Mouse (Mus musculus) C2C12 (cell line): Measurements from ENCODE around the gene Ebf4. TPM values are rescaled to one million over a fixed set of nuclear protein-coding genes. Genes with fewer than 3 reads are reported as not detected.

Source experiments
- H3K27me3 ChIP-seq: one replicate; pipeline ENCODE4 v1.6.1; 2011; ENCODE audit not compliant: control insufficient read depth, insufficient read depth, insufficient read length
- H3K36me3 ChIP-seq: one replicate; pipeline ENCODE4 v1.6.1; 2011; ENCODE audit not compliant: control insufficient read depth, insufficient read depth
- H3K4me3 ChIP-seq: one replicate; pipeline ENCODE4 v1.5.1; 2011; ENCODE audit warnings: mild to moderate bottlenecking, control low read depth; ENCODE audit not compliant: poor library complexity, insufficient read depth, severe bottlenecking
- H3K79me2 ChIP-seq: one replicate; pipeline ENCODE4 v1.6.1; 2011; ENCODE audit not compliant: control insufficient read depth, insufficient read depth
- H3K79me3 ChIP-seq: one replicate; pipeline ENCODE4 v1.6.1; 2011; ENCODE audit warnings: low read depth, control low read depth
- H3ac ChIP-seq: one replicate; pipeline ENCODE3; 2011; ENCODE audit warnings: low read depth; ENCODE audit not compliant: control insufficient read depth, insufficient read length
- CEBPB ChIP-seq: IDR thresholded peaks from one replicate; pipeline ENCODE4 v1.6.1; 2011; ENCODE audit warnings: low read depth, mild to moderate bottlenecking, control low read depth, moderate library complexity
- CTCF ChIP-seq: IDR thresholded peaks from one replicate; pipeline ENCODE4 v1.5.1; 2011; ENCODE audit not compliant: control insufficient read depth, insufficient read depth, insufficient read length
- FOSL1 ChIP-seq: IDR thresholded peaks from one replicate; pipeline ENCODE4 v1.8.0; 2011; ENCODE audit warnings: mild to moderate bottlenecking, low read length; ENCODE audit not compliant: poor library complexity, insufficient read depth, severe bottlenecking
- MAX ChIP-seq: IDR thresholded peaks from one replicate; pipeline ENCODE4 v1.6.1; 2011; ENCODE audit warnings: mild to moderate bottlenecking, control low read depth
- MYOD1 ChIP-seq: IDR thresholded peaks from one replicate; pipeline ENCODE4 v1.6.1; 2011; ENCODE audit warnings: low read depth; ENCODE audit not compliant: control insufficient read depth, insufficient read length
- MYOG ChIP-seq: IDR thresholded peaks from one replicate; pipeline ENCODE4 v1.6.1; 2011; ENCODE audit not compliant: control insufficient read depth, insufficient read length; ENCODE audit errors: extremely low read depth
- USF1 ChIP-seq: IDR thresholded peaks from one replicate; pipeline ENCODE4 v1.6.1; 2011; ENCODE audit warnings: low read depth, mild to moderate bottlenecking, control low read depth, moderate library complexity
- long read RNA-seq, 2 experiments: library from polyadenylated mRNA; unstranded; transcript quantifications; one replicate each; pipeline ENCODE4 v2.0.0; 2019 to 2020
- polyA plus RNA-seq: library from polyadenylated mRNA; unstranded; fragments of >200 nt; fragmentation: generic; extraction: Trizol; gene quantifications from one replicate; pipeline ENCODE4 v1.2.1, GENCODE M21; 2012; ENCODE audit warnings: missing spikeins

The Ebf4 gene
- 0.07 TPM for polyA plus RNA-seq
- long read RNA-seq, experiment 1: 0 reads
- long read RNA-seq, experiment 2: 0 reads

DNA sequence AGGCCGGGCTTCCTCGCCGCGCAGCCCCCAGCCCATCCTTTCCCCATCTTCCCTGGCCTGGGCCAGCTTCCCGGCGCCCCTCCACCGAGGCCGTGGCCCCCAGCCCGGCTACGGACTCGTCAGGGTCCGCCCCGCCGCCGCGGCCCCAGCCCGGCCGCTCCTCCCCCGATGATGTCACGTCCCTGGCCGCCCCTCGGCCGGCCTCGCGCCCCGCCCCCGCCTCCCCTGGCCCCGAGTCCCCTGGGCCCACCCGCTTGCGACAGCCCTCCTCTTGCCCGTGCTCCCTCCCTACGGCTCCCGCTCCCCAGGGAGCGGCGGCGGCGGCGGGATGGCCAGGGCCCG is at the start of gene Ebf4:
TSS of gene Ebf4 (plus strand) at position 234 of the 342 bp plus-strand sequence.
- Histone ChIP-seq H3K79me3 (no peaks in the 10 kb centered on the region), H3K27me3 (peaks cover 18% of the 10 kb centered on the region), H3K79me2 (no peaks in the 10 kb centered on the region), H3K36me3 (no peaks in the 10 kb centered on the region), H3ac (peak within 1 kb of the TSS; percentile 56), H3K4me3 (peak within 1 kb of the TSS; percentile 11)
- TF ChIP-seq MAX (no peak), USF1 (no peak), MYOD1 (no peak), CEBPB (no peak), MYOG (no peak), FOSL1 (no peak), CTCF (no peak)

DNA sequence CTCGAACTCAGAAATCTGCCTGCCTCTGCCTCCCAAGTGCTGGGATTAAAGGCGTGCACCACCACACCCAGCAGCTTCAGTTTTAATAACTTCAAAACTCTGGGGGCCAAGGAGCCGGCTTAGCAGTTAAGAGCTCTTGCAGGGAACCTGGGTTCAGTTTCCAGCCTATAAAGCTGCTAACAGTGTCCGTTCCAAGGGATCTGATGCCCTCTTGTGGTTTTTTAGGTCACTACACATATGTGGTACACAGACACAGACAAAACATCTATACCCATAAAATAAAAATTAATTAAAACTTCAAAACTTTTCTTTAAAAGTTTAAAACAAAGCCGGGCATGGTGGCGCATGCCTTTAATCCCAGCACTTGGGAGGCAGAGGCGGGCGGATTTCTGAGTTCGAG is 48.1 kb upstream of the Ebf4 start:
- H3K4me3 ChIP-seq: no peak overlapping the region
- H3K79me2 ChIP-seq: no peaks in the 10 kb centered on the region
- no peak for TF ChIP-seq USF1
- TF ChIP-seq CEBPB: no peak
- no peak for TF ChIP-seq MYOG
- TF ChIP-seq MYOD1: no peak
- TF ChIP-seq CTCF: no peak
- no peak for TF ChIP-seq FOSL1
- no peak for TF ChIP-seq MAX
- no peaks in the 10 kb centered on the region for H3K36me3 ChIP-seq
- H3ac ChIP-seq: no peak overlapping the region
- no peaks in the 10 kb centered on the region for H3K79me3 ChIP-seq
- peaks cover 18% of the 10 kb centered on the region for H3K27me3 ChIP-seq

DNA sequence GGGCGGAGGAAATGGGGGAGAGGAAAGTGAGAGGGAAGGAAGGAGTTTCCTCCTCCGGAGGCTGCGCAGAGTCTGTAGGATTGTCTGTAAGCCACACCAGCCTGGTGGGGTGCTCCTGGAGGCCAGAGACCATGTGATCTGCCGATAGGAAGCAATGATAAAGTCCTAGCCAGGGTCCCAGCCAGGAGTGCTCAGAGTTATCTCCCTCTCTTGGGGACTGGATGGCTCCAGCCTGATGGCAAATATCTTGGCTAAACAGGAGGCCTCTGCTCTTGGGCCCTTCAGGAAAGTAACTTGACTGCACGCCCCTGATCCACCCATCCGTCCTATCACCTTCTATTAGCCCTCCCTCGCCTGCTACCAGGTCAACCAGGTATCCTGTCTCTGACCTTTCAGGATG is 46.7 kb upstream of the Ebf4 start:
- no peak for TF ChIP-seq CEBPB
- TF ChIP-seq MYOD1: no peak
- no peak for TF ChIP-seq MAX
- no peak for TF ChIP-seq CTCF
- TF ChIP-seq FOSL1: no peak
- TF ChIP-seq USF1: no peak
- TF ChIP-seq MYOG: no peak
- Histone ChIP-seq H3K27me3 (peaks cover 18% of the 10 kb centered on the region), H3K79me3 (no peaks in the 10 kb centered on the region), H3K4me3 (no peak overlapping the region), H3K79me2 (no peaks in the 10 kb centered on the region), H3ac (no peak overlapping the region), H3K36me3 (no peaks in the 10 kb centered on the region)

DNA sequence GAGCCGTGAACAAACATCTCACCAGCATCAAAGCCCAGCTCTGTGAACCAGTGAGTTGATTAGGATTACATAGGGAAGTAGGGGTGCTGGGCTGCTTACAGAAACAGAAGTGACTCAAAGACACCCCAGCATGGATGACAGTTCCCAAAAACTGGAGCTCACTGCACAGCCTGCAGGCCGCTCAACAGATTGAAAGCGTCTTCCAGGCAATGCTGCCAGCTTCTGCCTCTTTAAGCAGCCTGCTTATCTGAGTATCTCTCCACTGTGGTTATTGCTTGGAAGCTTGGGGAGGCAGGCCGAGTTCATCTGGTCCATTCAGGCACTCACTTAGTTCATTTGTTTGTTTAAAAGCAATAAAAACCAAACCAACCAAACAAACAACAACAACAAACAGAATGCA is 38.2 kb upstream of the Ebf4 start:
- Histone ChIP-seq H3ac (no peak overlapping the region), H3K36me3 (no peaks in the 10 kb centered on the region), H3K79me3 (no peaks in the 10 kb centered on the region), H3K27me3 (peaks cover 22% of the 10 kb centered on the region), H3K79me2 (no peaks in the 10 kb centered on the region), H3K4me3 (no peak overlapping the region)
- TF ChIP-seq MAX (no peak), CEBPB (no peak), MYOD1 (no peak), MYOG (no peak), CTCF (no peak), USF1 (no peak), FOSL1 (no peak)

DNA sequence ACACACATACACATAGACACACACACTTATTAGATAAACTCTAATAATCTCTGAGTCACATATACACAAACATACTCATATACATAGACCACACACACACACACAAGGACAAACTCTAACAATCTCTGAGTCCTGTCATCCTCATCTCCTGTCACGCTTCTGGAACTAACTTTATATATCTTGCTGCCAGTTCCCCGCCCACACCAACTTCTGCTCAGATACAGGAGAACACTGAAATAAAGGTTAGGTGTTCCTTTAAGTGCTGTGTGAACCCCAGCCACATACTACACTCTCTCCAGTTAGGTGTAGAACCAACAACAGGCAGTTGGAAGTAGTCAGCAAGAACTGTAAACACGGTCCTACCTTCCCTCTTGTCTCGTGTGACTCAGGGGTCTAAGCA is 34.1 kb upstream of the Ebf4 start:
- no peak for TF ChIP-seq MYOG
- no peak for TF ChIP-seq CEBPB
- no peak for TF ChIP-seq MYOD1
- TF ChIP-seq FOSL1: no peak
- no peak for TF ChIP-seq CTCF
- no peak for TF ChIP-seq USF1
- no peak for TF ChIP-seq MAX

DNA sequence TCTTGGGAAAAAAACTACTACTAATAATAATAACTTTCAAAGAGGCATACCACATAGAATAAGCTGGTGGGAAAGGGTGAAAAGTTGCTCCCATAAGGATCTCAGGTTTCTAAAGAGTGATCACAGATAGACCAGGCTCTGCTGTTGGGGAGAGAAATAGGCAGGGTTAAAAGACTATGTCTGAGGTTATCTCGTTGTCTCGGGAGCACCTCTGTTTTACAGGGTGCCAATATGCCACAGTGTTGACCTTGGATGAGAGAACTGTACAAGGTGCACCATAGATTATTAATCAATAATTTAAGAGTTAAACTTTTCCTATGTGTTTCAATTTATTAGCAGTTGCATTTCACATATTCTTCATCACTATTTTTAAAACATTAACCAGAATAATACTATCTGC is 33.1 kb upstream of the Ebf4 start:
- H3ac ChIP-seq: no peak overlapping the region
- H3K4me3 ChIP-seq: no peak overlapping the region
- no peaks in the 10 kb centered on the region for H3K36me3 ChIP-seq
- H3K79me2 ChIP-seq: no peaks in the 10 kb centered on the region
- peaks cover 29% of the 10 kb centered on the region for H3K27me3 ChIP-seq
- no peak for TF ChIP-seq MYOD1
- no peak for TF ChIP-seq USF1
- no peak for TF ChIP-seq CEBPB
- no peak for TF ChIP-seq MYOG
- no peak for TF ChIP-seq FOSL1
- TF ChIP-seq MAX: no peak
- TF ChIP-seq CTCF: no peak
- H3K79me3 ChIP-seq: no peaks in the 10 kb centered on the region

More for the DNA sequence above, 34.1 kb upstream of the Ebf4 start:
- Histone ChIP-seq H3ac (no peak overlapping the region), H3K36me3 (no peaks in the 10 kb centered on the region), H3K79me2 (no peaks in the 10 kb centered on the region), H3K79me3 (no peaks in the 10 kb centered on the region), H3K27me3 (peaks cover 31% of the 10 kb centered on the region), H3K4me3 (no peak overlapping the region)
